Comparison of ENCODE assay signal across 13 mouse cellular contexts in genomic region chr6:48573280-48573679, GRCm38 (mm10). TPM values are rescaled to one million over a fixed set of nuclear protein-coding genes. Genes with fewer than 3 reads are reported as not detected.
A peak's percentile ranks its signal among the peaks of the same experiment; 100 is the strongest.
DNase-seq lines count a peak whose midpoint lies in the region; ATAC-seq lines count a peak whose summit lies in the region.
"Had no signal": no experiment of that assay in that cellular context is flagged by ENCODE, and none has a peak within 500 bp of the region (broad histone marks: within the 10 kb centered on the region; RNA-seq: fewer than 3 reads in every experiment).

No protein-coding gene starts in this region.

- H3K36me3 ChIP-seq in embryonic facial prominence, embryonic 14.5 days (ENCODE audit: control insufficient read depth, insufficient read depth, low read length) = no peaks in the 10 kb centered on the region
- peaks cover 17% of the 10 kb centered on the region for H3K36me3 ChIP-seq in limb, embryonic 13.5 days
- H3K36me3 ChIP-seq: embryonic facial prominence, embryonic 15.5 days had no signal

- intact Hi-C loops in left cerebral cortex, postnatal 14 days (cut with DNase I) = no loop called here

- H3K27me3 ChIP-seq in embryonic facial prominence, embryonic 14.5 days (replicated peaks; ENCODE audit: control insufficient read depth, insufficient read depth, low read length) = no peaks in the 10 kb centered on the region
- H3K27me3 ChIP-seq in limb, embryonic 13.5 days = no peaks in the 10 kb centered on the region
- H3K27me3 ChIP-seq: embryonic facial prominence, embryonic 15.5 days had no signal

- 32% methylated on average over 10 of the region's 10 CpGs for WGBS in embryonic facial prominence, embryonic 14.5 days
- 18% methylated on average over 10 of the region's 10 CpGs for WGBS in limb, embryonic 13.5 days

- H3K27ac ChIP-seq in embryonic facial prominence, embryonic 14.5 days (replicated peaks; ENCODE audit: low read depth, low read length) = no peak overlapping the region
- H3K27ac ChIP-seq in limb, embryonic 13.5 days = 0 out of 2 replicates have a peak overlapping the region, but pooled peaks have one; percentile 28
- H3K27ac ChIP-seq: embryonic facial prominence, embryonic 15.5 days; hindbrain, embryonic 14.5 days; liver, embryonic 14.5 days had no signal

- H3K9me3 ChIP-seq in embryonic facial prominence, embryonic 14.5 days (ENCODE audit: control insufficient read depth, low read length) = no peaks in the 10 kb centered on the region
- H3K9me3 ChIP-seq in limb, embryonic 13.5 days = peaks cover 4% of the 10 kb centered on the region; the same call in 1 of the 2 replicates
- H3K9me3 ChIP-seq: embryonic facial prominence, embryonic 15.5 days had no signal

- H3K4me2 ChIP-seq in embryonic facial prominence, embryonic 14.5 days (ENCODE audit: low read depth, low read length) = no peak overlapping the region
- H3K4me2 ChIP-seq in limb, embryonic 13.5 days (replicated peaks) = no peak overlapping the region
- H3K4me2 ChIP-seq: hindbrain, embryonic 14.5 days had no signal

- DNase-seq in embryo, embryonic 11 days = peak; percentile 63
- peak; percentile 33 for DNase-seq in embryonic facial prominence, embryonic 14.5 days (ENCODE audit: low spot score)
- DNase-seq in heart, postnatal 4 days = peak; percentile 60
- no peak for DNase-seq in left cerebral cortex, postnatal 14 days (ENCODE audit: low spot score in 2 of 2)
- no peak for DNase-seq in layer of hippocampus, adult 8-10 months (ENCODE audit: low spot score in 2 of 2)
- no peak for DNase-seq in cerebellum, postnatal 36 days

- peaks cover 10% of the 10 kb centered on the region for H3K4me1 ChIP-seq in embryonic facial prominence, embryonic 14.5 days (ENCODE audit: control insufficient read depth, insufficient read depth, low read length)
- H3K4me1 ChIP-seq in limb, embryonic 13.5 days = peaks cover 20% of the 10 kb centered on the region

- no peak; the same call in 1 of the 2 replicates for ATAC-seq in embryonic facial prominence, embryonic 14.5 days (ENCODE audit: low read depth)
- no peak for ATAC-seq in limb, embryonic 13.5 days (ENCODE audit: low FRiP score, low read depth)

- H3K4me3 ChIP-seq in embryonic facial prominence, embryonic 14.5 days (ENCODE audit: low read depth, low read length) = no peak overlapping the region
- H3K4me3 ChIP-seq in limb, embryonic 13.5 days = no peak overlapping the region
- H3K4me3 ChIP-seq: embryonic facial prominence, embryonic 15.5 days; myocyte had no signal

- no peak overlapping the region for H3K9ac ChIP-seq in embryonic facial prominence, embryonic 14.5 days (ENCODE audit: low read depth, low read length)
- no peak overlapping the region for H3K9ac ChIP-seq in limb, embryonic 13.5 days
- H3K9ac ChIP-seq: embryonic facial prominence, embryonic 15.5 days; hindbrain, embryonic 14.5 days; liver, embryonic 14.5 days had no signal

RNA-seq across cellular contexts. Expression of gene Rarres2, which starts 0.7 kb away (rescaled TPM):
- polyA plus RNA-seq in embryonic facial prominence, embryonic 14.5 days (2014; fragmentation: Nextera tagmentation; extraction: Ambion mirVana) = 21.9 and 29.1 TPM in 2 replicates
- total RNA-seq in heart, postnatal 4 days (2021) = 10 to 100 TPM; 69.3 to 70.3 TPM
- 10.3 and 10.9 TPM in 2 replicates for polyA plus RNA-seq in limb, embryonic 13.5 days (2015; fragmentation: Nextera tagmentation; extraction: Ambion mirVana)
- 10 to 100 TPM; 10.3 to 10.9 TPM for total RNA-seq in left cerebral cortex, postnatal 14 days (2021)
- 10 to 100 TPM; 16.6 to 32.1 (median 21.9) TPM for total RNA-seq in layer of hippocampus, adult 8-10 months (2022)
- total RNA-seq: MEL had no signal

RNA-seq across cellular contexts. Expression of gene Gm45021, which starts 16.1 kb away (rescaled TPM):
- polyA plus RNA-seq in embryonic facial prominence, embryonic 14.5 days (2014; fragmentation: Nextera tagmentation; extraction: Ambion mirVana) = not detected in 2 replicates
- not detected for total RNA-seq in heart, postnatal 4 days (2021)
- not detected in 2 replicates for polyA plus RNA-seq in limb, embryonic 13.5 days (2015; fragmentation: Nextera tagmentation; extraction: Ambion mirVana)
- total RNA-seq in left cerebral cortex, postnatal 14 days (2021) = not detected
- not detected for total RNA-seq in layer of hippocampus, adult 8-10 months (2022)
- total RNA-seq: MEL had no signal
- polyA plus RNA-seq: embryonic facial prominence, embryonic 15.5 days; hindbrain, embryonic 14.5 days; liver, embryonic 14.5 days; myocyte; spleen, adult 2 months had no signal

RNA-seq across cellular contexts. Expression of gene Lrrc61, which starts 18.7 kb away (rescaled TPM):
- 6.7 and 6.8 TPM in 2 replicates for polyA plus RNA-seq in embryonic facial prominence, embryonic 14.5 days (2014; fragmentation: Nextera tagmentation; extraction: Ambion mirVana)
- total RNA-seq in heart, postnatal 4 days (2021) = 1 to 10 TPM; 7.5 to 9.1 TPM
- 6.9 and 11.6 TPM in 2 replicates for polyA plus RNA-seq in limb, embryonic 13.5 days (2015; fragmentation: Nextera tagmentation; extraction: Ambion mirVana)
- 10 to 100 TPM; 29.0 to 30.6 TPM for total RNA-seq in left cerebral cortex, postnatal 14 days (2021)
- total RNA-seq in layer of hippocampus, adult 8-10 months (2022) = 10 to 100 TPM; 33.0 to 38.0 (median 35.2) TPM
- total RNA-seq: MEL had no signal

RNA-seq across cellular contexts. Expression of gene Repin1, which starts 20.4 kb away (rescaled TPM):
- polyA plus RNA-seq in embryonic facial prominence, embryonic 14.5 days (2014; fragmentation: Nextera tagmentation; extraction: Ambion mirVana) = 23.1 and 23.4 TPM in 2 replicates
- 10 to 100 TPM; 30.4 to 31.2 TPM for total RNA-seq in heart, postnatal 4 days (2021)
- polyA plus RNA-seq in limb, embryonic 13.5 days (2015; fragmentation: Nextera tagmentation; extraction: Ambion mirVana) = 30.7 and 34.1 TPM in 2 replicates
- 10 to 100 TPM; 34.0 to 36.7 TPM for total RNA-seq in left cerebral cortex, postnatal 14 days (2021)
- 10 to 100 TPM; 46.3 to 57.9 (median 53.6) TPM for total RNA-seq in layer of hippocampus, adult 8-10 months (2022)
- total RNA-seq: MEL had no signal

RNA-seq across cellular contexts. Expression of gene Gm44965, which starts 20.5 kb away (rescaled TPM):
- polyA plus RNA-seq in embryonic facial prominence, embryonic 14.5 days (2014; fragmentation: Nextera tagmentation; extraction: Ambion mirVana) = not detected in 2 replicates
- not detected for total RNA-seq in heart, postnatal 4 days (2021)
- polyA plus RNA-seq in limb, embryonic 13.5 days (2015; fragmentation: Nextera tagmentation; extraction: Ambion mirVana) = 0.73 TPM in 1 of 2 replicates, not detected in the other
- total RNA-seq in left cerebral cortex, postnatal 14 days (2021) = not detected
- total RNA-seq in layer of hippocampus, adult 8-10 months (2022) = 10 to 100 TPM in 1 of 4 experiments, 1 to 10 TPM in 1, not detected in 2; 1.2 to 10.6 TPM
- total RNA-seq: MEL had no signal
- polyA plus RNA-seq: embryonic facial prominence, embryonic 15.5 days; liver, embryonic 14.5 days; spleen, adult 2 months had no signal

Comparison
In these comparisons a context has a peak if more than half of its experiments do, and no peak if none do; other contexts are left out.
1. DNase-seq: peak in embryo, embryonic 11 days (single experiment), embryonic facial prominence, embryonic 14.5 days (single experiment) and heart, postnatal 4 days (single experiment); none in left cerebral cortex, postnatal 14 days (0 of 2), layer of hippocampus, adult 8-10 months (0 of 2) and cerebellum, postnatal 36 days (0 of 2).